Mouse (Mus musculus) erythroblast, embryonic 14.5 days (primary cell): ENCODE results near the gene Fscn3.

Source experiments
- GATA1 ChIP-seq: IDR thresholded peaks from 2 replicates; pipeline ENCODE4 v1.6.1; 2012; ENCODE audit warnings: low read length, inconsistent platforms, mixed read lengths
- TAL1 ChIP-seq: IDR thresholded peaks from 3 replicates; pipeline ENCODE4 v1.6.1; 2012; ENCODE audit warnings: low read length, inconsistent platforms, mixed read lengths

DNA sequence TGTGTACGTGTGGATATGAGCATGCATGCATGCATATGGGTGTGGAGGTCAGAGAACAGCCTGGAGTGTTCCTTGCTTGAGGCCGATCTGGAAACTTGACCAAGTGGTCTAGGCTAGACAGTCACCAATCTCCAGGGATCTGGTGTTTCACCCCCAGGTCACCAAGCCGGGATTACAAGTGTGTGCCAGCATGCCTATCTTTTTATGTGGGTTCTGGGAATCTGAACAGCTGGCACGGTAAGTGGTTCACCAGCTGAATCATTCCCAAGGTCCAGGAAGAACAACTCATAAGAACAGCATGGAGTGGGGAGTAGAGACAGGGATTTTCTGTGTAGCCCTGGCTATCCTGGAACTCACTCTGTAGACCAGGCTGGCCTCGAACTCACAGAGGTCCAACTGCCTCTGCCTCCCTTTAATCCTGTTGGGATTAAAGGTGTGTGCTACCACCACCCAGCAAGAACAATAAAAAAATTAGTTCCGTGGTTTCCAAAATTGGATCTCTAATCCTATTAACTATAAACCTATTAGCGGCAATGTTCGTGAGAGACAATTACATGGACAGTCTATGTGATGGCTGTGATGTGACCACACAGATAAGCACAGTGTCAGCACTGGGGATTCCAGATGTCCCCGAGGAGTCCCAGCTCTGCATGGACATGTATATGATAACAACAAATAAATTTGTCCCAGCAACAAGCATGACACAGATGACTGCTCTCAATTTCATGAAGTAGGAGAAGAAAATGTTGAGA, 43.9 kb downstream of the Fscn3 start:
- no peak for TF ChIP-seq TAL1
- no peak for TF ChIP-seq GATA1
